Mouse (Mus musculus) liver (tissue): Measurements from ENCODE around the gene 1700028J19Rik.
"Not testable (repeated sequence)": the region's sequence is repeated elsewhere in the genome, so short reads cannot be mapped to it uniquely, and the experiment has no call there.

Source experiments
- DNase-seq: peaks from one replicate; pipeline ENCODE4 v3.0.0-alpha.2; 2020; ENCODE audit warnings: mixed read lengths

Gene 1700028J19Rik

GRCm38 (mm10) chr7:44249248-44249647 lies 2.8 kb upstream of the 1700028J19Rik start:
- no peak for DNase-seq

GRCm38 (mm10) chr7:44247971-44248370 lies 1.5 kb upstream of the 1700028J19Rik start:
- DNase-seq, result no peak

- DNase-seq, result no peak
Measured at GRCm38 (mm10) chr7:44246984-44247470, 532 bp upstream of the 1700028J19Rik start.

- DNase-seq, result no peak
Measured at GRCm38 (mm10) chr7:44244080-44244479, 2.4 kb downstream of the 1700028J19Rik start.

- DNase-seq, result no peak
Measured at GRCm38 (mm10) chr7:44241163-44241562, 5.3 kb downstream of the 1700028J19Rik start.

- DNase-seq, result no peak
Measured at GRCm38 (mm10) chr7:44240712-44241111, 5.8 kb downstream of the 1700028J19Rik start.

GRCm38 (mm10) chr7:44239913-44240312 lies 6.6 kb downstream of the 1700028J19Rik start:
- no peak for DNase-seq

GRCm38 (mm10) chr7:44235909-44236308 lies 10.6 kb downstream of the 1700028J19Rik start, which contains the start of gene Gm36864:
Gene Gm36864 (plus strand): TSS chr7:44236177.
- DNase-seq, result no peak

- no peak for DNase-seq
Measured at GRCm38 (mm10) chr7:44225076-44225475, 21.4 kb downstream of the 1700028J19Rik start, which contains the start of gene Klk1. Gene Klk1 (plus strand): TSS chr7:44225360.

GRCm38 (mm10) chr7:44222335-44222734 lies 24.2 kb downstream of the 1700028J19Rik start:
- not testable (repeated sequence) for DNase-seq

- DNase-seq, result peak; percentile 7
Measured at GRCm38 (mm10) chr7:44221601-44222000, 24.9 kb downstream of the 1700028J19Rik start.

- no peak for DNase-seq
Measured at GRCm38 (mm10) chr7:44215645-44216044, 30.9 kb downstream of the 1700028J19Rik start, which contains the start of gene Klk1b5. Gene Klk1b5 (plus strand): TSS chr7:44215945.

- DNase-seq, result no peak
Measured at GRCm38 (mm10) chr7:44208307-44208706, 38.2 kb downstream of the 1700028J19Rik start.

- not testable (repeated sequence) for DNase-seq
Measured at GRCm38 (mm10) chr7:44207135-44207534, 39.4 kb downstream of the 1700028J19Rik start, which contains the start of gene Klk1b4. Gene Klk1b4 (plus strand): TSS chr7:44207435.

- no peak for DNase-seq
Measured at GRCm38 (mm10) chr7:44197891-44198290, 48.6 kb downstream of the 1700028J19Rik start, which contains the start of gene Klk1b3. Gene Klk1b3 (plus strand): TSS chr7:44198191.

- DNase-seq, result not testable (repeated sequence)
Measured at GRCm38 (mm10) chr7:44193466-44193865, 53.0 kb downstream of the 1700028J19Rik start.

GRCm38 (mm10) chr7:44187936-44188335 lies 58.6 kb downstream of the 1700028J19Rik start, which contains the start of gene Klk1b24:
Gene Klk1b24 (plus strand): TSS chr7:44188236.
- DNase-seq, result not testable (repeated sequence)

- DNase-seq, result not testable (repeated sequence)
Measured at GRCm38 (mm10) chr7:44186516-44186915, 60.0 kb downstream of the 1700028J19Rik start.
